Mouse (Mus musculus) megakaryocyte, embryonic 14.5 days (primary cell): ENCODE results near the gene Plcd1.

Experiments
- FLI1 ChIP-seq: IDR thresholded peaks from 2 replicates; pipeline ENCODE4 v1.6.1; 2012; ENCODE audit warnings: low read length, inconsistent platforms, mixed read lengths
- GATA1 ChIP-seq: IDR thresholded peaks from 3 replicates; pipeline ENCODE4 v1.6.1; 2012; ENCODE audit warnings: mixed read lengths, low read length, inconsistent platforms, borderline replicate concordance

DNA sequence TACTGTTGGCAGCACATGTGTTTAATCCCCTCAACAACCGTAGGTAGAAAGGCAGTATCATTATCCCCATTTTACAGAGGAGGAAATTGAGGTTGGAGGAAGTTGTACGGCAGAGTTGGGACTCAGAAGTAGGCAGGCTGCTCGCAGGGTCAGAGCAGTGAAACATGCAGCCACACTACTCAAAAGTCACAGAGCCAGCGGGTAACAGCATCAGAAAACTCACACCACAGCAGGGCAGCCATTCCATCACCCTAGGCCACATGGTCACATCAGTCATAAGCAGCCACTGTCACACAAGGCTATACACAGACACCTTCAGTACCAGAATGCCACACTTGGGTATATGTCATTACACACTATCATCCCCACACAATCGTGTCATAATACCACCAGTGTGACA lies 6.0 kb downstream of the Plcd1 start:
- no peak for TF ChIP-seq GATA1
- TF ChIP-seq FLI1, result no peak
